Mouse (Mus musculus) midbrain, embryonic 16.5 days (tissue): ENCODE measurements around the gene Gsn. TPM values are rescaled to one million over a fixed set of nuclear protein-coding genes. Genes with fewer than 3 reads are reported as not detected.

Experiments
- ATAC-seq: fragments of 200-750 bp; cut with Nextera tagmentation; 2 replicates; pipeline ENCODE4 v1.8.0; 2017; ENCODE audit warnings: moderate TSS enrichment
- H3K27ac ChIP-seq: fragments of 300-500 bp; sonication (generic); 2 replicates; pipeline ENCODE4 v1.5.1; 2014; ENCODE audit warnings: mild to moderate bottlenecking, low read length, mixed read lengths
- H3K27me3 ChIP-seq: fragments of 300-500 bp; sonication (generic); 2 replicates; pipeline ENCODE4 v1.6.1; 2014; ENCODE audit warnings: low read depth, low read length, mixed read lengths; ENCODE audit not compliant: control insufficient read depth, insufficient read depth
- H3K36me3 ChIP-seq: fragments of 300-500 bp; sonication (generic); 2 replicates; pipeline ENCODE4 v1.6.1; 2014; ENCODE audit warnings: mild to moderate bottlenecking, low read length, moderate library complexity, mixed read lengths; ENCODE audit not compliant: control insufficient read depth, insufficient read depth
- H3K4me1 ChIP-seq: fragments of 300-500 bp; sonication (generic); 2 replicates; pipeline ENCODE4 v1.6.1; 2014; ENCODE audit warnings: mild to moderate bottlenecking, low read length, mixed read lengths; ENCODE audit not compliant: control insufficient read depth, insufficient read depth
- H3K4me2 ChIP-seq: fragments of 300-500 bp; sonication (generic); 2 replicates; pipeline ENCODE4 v1.6.1; 2014; ENCODE audit warnings: mild to moderate bottlenecking, low read length, mixed read lengths
- H3K4me3 ChIP-seq: fragments of 300-500 bp; sonication (generic); 2 replicates; pipeline ENCODE4 v1.5.1; 2014; ENCODE audit warnings: low read depth, mild to moderate bottlenecking, low read length, moderate library complexity, mixed read lengths
- H3K9ac ChIP-seq: fragments of 300-500 bp; sonication (generic); 2 replicates; pipeline ENCODE4 v1.6.1; 2014; ENCODE audit warnings: low read depth, low read length, mixed read lengths
- H3K9me3 ChIP-seq: fragments of 300-500 bp; sonication (generic); replicated peaks from 2 replicates; pipeline ENCODE4 v1.6.1; 2014; ENCODE audit warnings: mild to moderate bottlenecking, low read length, mixed read lengths; ENCODE audit not compliant: control insufficient read depth, poor library complexity, severe bottlenecking
- WGBS: fragments of 180-500 bp; shearing (Covaris S2); extraction: QIAGEN DNeasy Blood & Tissue Kit; methylation state at CpG from one replicate; pipeline ENCODE4 v1.1.7; 2014; 5-methylcytosine and 5-hydroxymethylcytosine counted together
- polyA plus RNA-seq: library from polyadenylated mRNA; unstranded; fragments of >200 nt; fragmentation: Nextera tagmentation; extraction: Ambion mirVana; gene quantifications from 2 replicates; pipeline ENCODE4 v1.2.1, GENCODE M21; 2015

The Gsn gene
- polyA plus RNA-seq, 1 experiment from 2014 or later = 20.5 TPM

- peaks cover 5% of the 10 kb centered on the region; the same call in 1 of the 2 replicates for H3K4me1 ChIP-seq
- no peak overlapping the region for H3K27ac ChIP-seq
- H3K4me3 ChIP-seq = no peak overlapping the region
- H3K36me3 ChIP-seq = no peaks in the 10 kb centered on the region
- H3K9ac ChIP-seq = no peak overlapping the region
- H3K9me3 ChIP-seq = no peaks in the 10 kb centered on the region
- no peak overlapping the region for H3K4me2 ChIP-seq
- H3K27me3 ChIP-seq = no peaks in the 10 kb centered on the region
- WGBS = 97% methylated on average over 2 of the region's 2 CpGs
- no peak for ATAC-seq
Measured at GRCm38 (mm10) chr2:35216701-35217100, 39.5 kb upstream of the Gsn start.

GRCm38 (mm10) chr2:35218736-35219135 lies 37.4 kb upstream of the Gsn start:
- no peak overlapping the region for H3K27ac ChIP-seq
- no peak for ATAC-seq
- H3K9me3 ChIP-seq = no peaks in the 10 kb centered on the region
- H3K4me2 ChIP-seq = no peak overlapping the region
- H3K27me3 ChIP-seq = no peaks in the 10 kb centered on the region
- no peak overlapping the region for H3K4me3 ChIP-seq
- H3K9ac ChIP-seq = no peak overlapping the region
- no peaks in the 10 kb centered on the region for H3K36me3 ChIP-seq
- 97% methylated on average over 3 of the region's 3 CpGs for WGBS
- H3K4me1 ChIP-seq = peaks cover 5% of the 10 kb centered on the region; the same call in 1 of the 2 replicates

- no peak overlapping the region for H3K4me2 ChIP-seq
- no peaks in the 10 kb centered on the region for H3K27me3 ChIP-seq
- H3K9ac ChIP-seq = no peak overlapping the region
- WGBS = 75% methylated on average over 6 of the region's 6 CpGs
- ATAC-seq = no peak
- H3K4me3 ChIP-seq = no peak overlapping the region
- H3K9me3 ChIP-seq = no peaks in the 10 kb centered on the region
- H3K36me3 ChIP-seq = no peaks in the 10 kb centered on the region
- H3K4me1 ChIP-seq = no peaks in the 10 kb centered on the region
- no peak overlapping the region for H3K27ac ChIP-seq
Measured at GRCm38 (mm10) chr2:35222822-35223391, 33.3 kb upstream of the Gsn start.

- no peaks in the 10 kb centered on the region for H3K36me3 ChIP-seq
- H3K9ac ChIP-seq = no peak overlapping the region
- H3K27ac ChIP-seq = no peak overlapping the region
- no peak overlapping the region for H3K4me2 ChIP-seq
- 94% methylated on average over 15 of the region's 15 CpGs for WGBS
- no peaks in the 10 kb centered on the region for H3K27me3 ChIP-seq
- no peak overlapping the region for H3K4me3 ChIP-seq
- ATAC-seq = no peak
- no peaks in the 10 kb centered on the region for H3K4me1 ChIP-seq
- no peaks in the 10 kb centered on the region for H3K9me3 ChIP-seq
Measured at GRCm38 (mm10) chr2:35224285-35224684, 31.9 kb upstream of the Gsn start.

- Histone ChIP-seq H3K4me1 (peaks cover 4% of the 10 kb centered on the region), H3K36me3 (no peaks in the 10 kb centered on the region), H3K4me3 (no peak overlapping the region), H3K9ac (no peak overlapping the region), H3K27me3 (no peaks in the 10 kb centered on the region), H3K4me2 (no peak overlapping the region), H3K9me3 (no peaks in the 10 kb centered on the region), H3K27ac (no peak overlapping the region)
- 41% methylated on average over 4 of the region's 4 CpGs for WGBS
- ATAC-seq = no peak
Measured at GRCm38 (mm10) chr2:35228145-35228544, 28.0 kb upstream of the Gsn start.

GRCm38 (mm10) chr2:35230215-35230614 lies 26.0 kb upstream of the Gsn start:
- Histone ChIP-seq H3K4me3 (no peak overlapping the region), H3K27ac (no peak overlapping the region), H3K9ac (no peak overlapping the region), H3K9me3 (no peaks in the 10 kb centered on the region), H3K27me3 (no peaks in the 10 kb centered on the region), H3K36me3 (no peaks in the 10 kb centered on the region), H3K4me1 (peaks cover 4% of the 10 kb centered on the region), H3K4me2 (no peak overlapping the region)
- 22% methylated on average over 8 of the region's 8 CpGs for whole genome bisulfite sequencing
- ATAC-seq = no peak

GRCm38 (mm10) chr2:35231871-35232270 lies 24.3 kb upstream of the Gsn start:
- ATAC-seq = no peak
- Histone ChIP-seq H3K27ac (no peak overlapping the region), H3K27me3 (no peaks in the 10 kb centered on the region), H3K4me3 (no peak overlapping the region), H3K9me3 (no peaks in the 10 kb centered on the region), H3K4me1 (peaks cover 4% of the 10 kb centered on the region), H3K4me2 (no peak overlapping the region), H3K9ac (no peak overlapping the region), H3K36me3 (no peaks in the 10 kb centered on the region)
- WGBS = 71% methylated on average over 2 of the region's 2 CpGs

- Histone ChIP-seq H3K27me3 (no peaks in the 10 kb centered on the region), H3K27ac (no peak overlapping the region), H3K9ac (no peak overlapping the region), H3K4me1 (peaks cover 4% of the 10 kb centered on the region), H3K4me2 (no peak overlapping the region), H3K4me3 (no peak overlapping the region), H3K9me3 (no peaks in the 10 kb centered on the region), H3K36me3 (no peaks in the 10 kb centered on the region)
- WGBS = 76% methylated on average over 17 of the region's 17 CpGs
- ATAC-seq = no peak
Measured at GRCm38 (mm10) chr2:35232595-35233445, 23.4 kb upstream of the Gsn start.

GRCm38 (mm10) chr2:35233898-35234297 lies 22.3 kb upstream of the Gsn start:
- Histone ChIP-seq H3K27ac (no peak overlapping the region), H3K9ac (no peak overlapping the region), H3K27me3 (no peaks in the 10 kb centered on the region), H3K4me1 (peaks cover 4% of the 10 kb centered on the region), H3K4me2 (no peak overlapping the region), H3K9me3 (no peaks in the 10 kb centered on the region), H3K36me3 (no peaks in the 10 kb centered on the region), H3K4me3 (no peak overlapping the region)
- WGBS = 28% methylated on average over 3 of the region's 3 CpGs
- no peak for ATAC-seq
